Mouse (Mus musculus): ENCODE measurements around the gene Flot2. TPM values are rescaled to one million over a fixed set of nuclear protein-coding genes. Genes with fewer than 3 reads are reported as not detected.
A peak's percentile ranks its signal among the peaks of the same experiment; 100 is the strongest.

Flot2 gene
- polyA plus RNA-seq, 1 experiment from 2014 or later: 65.9 TPM

- no peaks in the 10 kb centered on the region for H3K27me3 ChIP-seq
- no peaks in the 10 kb centered on the region for H3K4me1 ChIP-seq
- 47% methylated on average over 2 of the region's 2 CpGs for WGBS
- no peak overlapping the region for H3K4me2 ChIP-seq
- no peak overlapping the region for H3K9ac ChIP-seq
- H3K4me3 ChIP-seq: no peak overlapping the region
- no peak overlapping the region for H3K27ac ChIP-seq
- no peaks in the 10 kb centered on the region for H3K9me3 ChIP-seq
- no peak for ATAC-seq (ENCODE audit: borderline replicate concordance, extremely low read depth, low FRiP score, low TSS enrichment)
- H3K36me3 ChIP-seq: no peaks in the 10 kb centered on the region
Measured at GRCm38 (mm10) chr11:78066641-78067040, 28.9 kb downstream of the Flot2 start.

DNA sequence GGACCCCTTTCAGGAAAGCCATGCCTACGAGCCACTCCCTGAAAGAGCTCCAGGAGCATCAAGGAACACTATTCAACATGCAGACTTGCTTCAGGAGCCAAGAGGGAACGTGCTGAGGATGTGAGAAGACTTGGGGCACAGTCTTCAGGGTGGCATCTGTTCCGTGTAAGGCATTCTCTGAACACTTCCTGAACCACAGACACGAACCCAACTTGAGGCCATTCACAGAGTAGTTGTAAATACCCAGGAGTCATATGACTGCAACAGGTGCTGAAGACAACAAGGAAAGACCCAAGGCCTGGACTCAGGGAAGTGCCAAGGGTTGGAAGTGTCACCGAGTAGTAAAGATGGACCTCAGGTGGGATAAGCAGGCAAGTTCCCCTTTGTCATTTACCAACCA is 29.8 kb downstream of the Flot2 start:
- H3K27me3 ChIP-seq: no peaks in the 10 kb centered on the region
- H3K9ac ChIP-seq: no peak overlapping the region
- no peaks in the 10 kb centered on the region for H3K9me3 ChIP-seq
- no peak overlapping the region for H3K4me2 ChIP-seq
- no peak overlapping the region for H3K4me3 ChIP-seq
- H3K27ac ChIP-seq: no peak overlapping the region
- WGBS: 65% methylated on average over 5 of the region's 5 CpGs
- ATAC-seq (ENCODE audit: borderline replicate concordance, extremely low read depth, low FRiP score, low TSS enrichment): no peak
- H3K4me1 ChIP-seq: no peaks in the 10 kb centered on the region
- no peaks in the 10 kb centered on the region for H3K36me3 ChIP-seq

GRCm38 (mm10) chr11:78069130-78069529 is 31.4 kb downstream of the Flot2 start:
- WGBS: 70% methylated on average over 5 of the region's 5 CpGs

DNA sequence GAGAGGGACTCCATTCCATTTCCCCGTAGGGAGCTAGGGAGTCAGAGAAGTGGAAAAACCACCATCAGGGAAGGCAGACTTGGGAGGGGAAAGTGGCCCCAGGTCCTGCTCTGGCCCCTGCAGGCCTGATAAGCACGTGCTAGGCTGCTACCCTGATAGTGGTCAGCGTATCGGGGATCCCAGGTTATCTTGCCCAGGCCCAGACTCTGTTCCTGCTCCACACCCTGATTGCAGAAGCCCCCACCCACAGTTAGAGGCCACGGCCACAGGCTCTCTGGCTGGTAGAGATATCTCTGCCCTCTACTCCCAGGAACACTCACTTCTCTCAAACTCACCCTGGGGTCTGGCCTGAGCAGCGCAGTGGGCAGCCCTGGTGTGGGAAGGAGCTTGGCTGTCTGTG is 31.9 kb downstream of the Flot2 start:
- Histone ChIP-seq H3K4me1 (no peaks in the 10 kb centered on the region), H3K36me3 (peaks cover 15% of the 10 kb centered on the region), H3K4me2 (no peak overlapping the region), H3K9ac (no peak overlapping the region), H3K4me3 (no peak overlapping the region), H3K27ac (no peak overlapping the region), H3K27me3 (no peaks in the 10 kb centered on the region), H3K9me3 (no peaks in the 10 kb centered on the region)
- ATAC-seq (ENCODE audit: borderline replicate concordance, extremely low read depth, low FRiP score, low TSS enrichment): peak; percentile 52; the same call in 1 of the 2 replicates
- 79% methylated on average over 6 of the region's 6 CpGs for WGBS

More at GRCm38 (mm10) chr11:78069130-78069529, 31.4 kb downstream of the Flot2 start:
- Histone ChIP-seq H3K9ac (no peak overlapping the region), H3K9me3 (no peaks in the 10 kb centered on the region), H3K4me2 (no peak overlapping the region), H3K4me1 (no peaks in the 10 kb centered on the region), H3K27ac (no peak overlapping the region), H3K4me3 (no peak overlapping the region), H3K36me3 (peaks cover 9% of the 10 kb centered on the region), H3K27me3 (no peaks in the 10 kb centered on the region)
- ATAC-seq (ENCODE audit: borderline replicate concordance, extremely low read depth, low FRiP score, low TSS enrichment): no peak

GRCm38 (mm10) chr11:78071938-78072337 is 34.2 kb downstream of the Flot2 start:
- Histone ChIP-seq H3K27ac (no peak overlapping the region), H3K4me1 (no peaks in the 10 kb centered on the region), H3K4me2 (no peak overlapping the region), H3K36me3 (peaks cover 36% of the 10 kb centered on the region), H3K27me3 (no peaks in the 10 kb centered on the region), H3K9me3 (no peaks in the 10 kb centered on the region), H3K4me3 (no peak overlapping the region), H3K9ac (no peak overlapping the region)
- 77% methylated on average over 5 of the region's 5 CpGs for WGBS
- no peak for ATAC-seq (ENCODE audit: borderline replicate concordance, extremely low read depth, low FRiP score, low TSS enrichment)

DNA sequence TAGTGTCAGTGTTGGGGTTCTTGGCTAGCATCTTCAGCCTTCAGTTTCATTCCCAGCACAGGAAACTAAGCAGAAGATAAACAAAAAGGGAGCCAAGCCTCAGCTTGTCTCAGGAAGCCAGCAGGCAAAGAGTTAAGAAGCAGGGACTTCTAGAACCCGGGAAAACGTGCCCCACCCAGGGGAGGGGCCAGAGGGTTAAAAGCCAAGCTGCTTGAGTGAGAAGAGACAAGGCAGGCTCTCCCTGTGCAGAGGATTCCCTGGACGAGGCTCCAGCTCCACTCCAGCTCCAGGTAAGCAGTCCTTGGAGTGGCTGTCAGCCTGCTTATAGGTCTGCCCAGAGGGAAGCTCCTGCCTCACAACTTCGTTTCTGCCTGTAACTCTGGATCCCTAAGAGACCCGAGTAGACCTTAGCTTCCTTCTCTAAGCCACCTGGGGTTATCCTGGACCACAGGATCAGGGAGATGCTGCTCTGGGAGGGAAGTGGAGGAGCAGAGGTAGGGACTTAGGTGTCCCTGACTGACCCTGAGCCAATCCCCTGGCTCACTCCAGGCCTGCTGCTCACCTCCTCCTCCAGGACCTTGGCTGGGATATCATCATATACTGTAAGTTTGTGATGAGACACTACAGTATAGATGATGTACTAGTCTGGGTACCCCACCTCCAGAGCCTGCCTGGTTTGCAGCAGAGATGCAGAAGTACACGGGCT is 34.8 kb downstream of the Flot2 start:
- ATAC-seq (ENCODE audit: borderline replicate concordance, extremely low read depth, low FRiP score, low TSS enrichment): peak; percentile 47; the same call in 1 of the 2 replicates
- WGBS: 24% methylated on average over 6 of the region's 6 CpGs
- H3K4me2 ChIP-seq: no peak overlapping the region

GRCm38 (mm10) chr11:78073577-78074276 is 36.0 kb downstream of the Flot2 start:
- Histone ChIP-seq H3K9ac (no peak overlapping the region), H3K4me3 (no peak overlapping the region), H3K4me2 (no peak overlapping the region), H3K27ac (no peak overlapping the region), H3K27me3 (no peaks in the 10 kb centered on the region), H3K4me1 (no peaks in the 10 kb centered on the region), H3K36me3 (peaks cover 47% of the 10 kb centered on the region), H3K9me3 (no peaks in the 10 kb centered on the region)
- ATAC-seq (ENCODE audit: borderline replicate concordance, extremely low read depth, low FRiP score, low TSS enrichment): no peak; the same call in 1 of the 2 replicates
- 94% methylated on average over 9 of the region's 9 CpGs for WGBS

More for the DNA sequence above, 34.8 kb downstream of the Flot2 start:
- H3K4me3 ChIP-seq: no peak overlapping the region
- H3K9ac ChIP-seq: no peak overlapping the region
- H3K9me3 ChIP-seq: no peaks in the 10 kb centered on the region
- no peaks in the 10 kb centered on the region for H3K27me3 ChIP-seq
- H3K27ac ChIP-seq: no peak overlapping the region
- peaks cover 41% of the 10 kb centered on the region for H3K36me3 ChIP-seq
- H3K4me1 ChIP-seq: no peaks in the 10 kb centered on the region

DNA sequence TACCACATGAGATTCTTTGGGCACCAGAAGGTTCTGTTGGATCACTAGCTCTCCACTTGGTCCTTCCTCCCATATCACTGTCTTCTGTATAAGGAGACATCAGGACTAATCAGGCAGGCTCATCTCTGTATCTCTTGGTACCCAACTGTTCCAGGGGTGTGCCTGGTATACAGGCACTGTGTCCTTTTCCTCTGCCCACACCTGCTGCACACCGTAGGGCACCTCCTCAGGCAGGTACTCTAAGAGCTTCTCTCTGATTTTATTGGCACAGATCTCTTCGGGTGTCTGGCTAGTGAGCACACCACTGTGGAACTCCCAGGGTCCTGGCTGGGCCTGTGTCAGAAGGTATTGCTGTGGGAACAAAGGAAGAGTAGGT is 36.5 kb downstream of the Flot2 start:
- H3K4me3 ChIP-seq: no peak overlapping the region
- H3K4me2 ChIP-seq: no peak overlapping the region
- H3K36me3 ChIP-seq: peaks cover 47% of the 10 kb centered on the region
- H3K27ac ChIP-seq: no peak overlapping the region
- no peak overlapping the region for H3K9ac ChIP-seq
- H3K9me3 ChIP-seq: no peaks in the 10 kb centered on the region
- WGBS: 86% methylated on average over 2 of the region's 2 CpGs
- no peak; the same call in 1 of the 2 replicates for ATAC-seq (ENCODE audit: borderline replicate concordance, extremely low read depth, low FRiP score, low TSS enrichment)
- H3K27me3 ChIP-seq: no peaks in the 10 kb centered on the region
- peaks cover 5% of the 10 kb centered on the region; the same call in 1 of the 2 replicates for H3K4me1 ChIP-seq

DNA sequence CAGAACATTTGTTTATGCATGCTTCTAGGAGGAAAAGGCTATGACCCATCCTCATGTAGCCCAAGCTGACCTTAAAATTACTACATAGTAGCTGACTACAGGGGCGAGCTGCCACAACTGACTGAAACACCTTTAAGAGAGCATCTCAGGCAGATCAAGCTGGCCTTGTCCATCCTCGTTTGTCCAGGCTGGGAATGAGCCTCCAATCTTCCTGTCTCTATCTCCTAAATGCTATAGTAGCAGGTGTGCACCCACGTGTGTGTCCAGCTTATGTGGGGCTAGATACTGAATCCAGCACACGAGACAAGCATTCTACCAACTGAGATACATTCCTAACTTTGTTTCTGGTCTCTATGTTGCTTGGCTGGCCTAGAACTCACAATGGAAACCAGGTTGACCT is 36.9 kb downstream of the Flot2 start:
- Histone ChIP-seq H3K27me3 (no peaks in the 10 kb centered on the region), H3K4me2 (no peak overlapping the region), H3K4me1 (peaks cover 9% of the 10 kb centered on the region), H3K9ac (no peak overlapping the region), H3K4me3 (no peak overlapping the region), H3K36me3 (peaks cover 47% of the 10 kb centered on the region), H3K27ac (no peak overlapping the region), H3K9me3 (no peaks in the 10 kb centered on the region)
- WGBS: 87% methylated on average over 4 of the region's 4 CpGs
- no peak for ATAC-seq (ENCODE audit: borderline replicate concordance, extremely low read depth, low FRiP score, low TSS enrichment)

- Histone ChIP-seq H3K4me2 (peak within 1 kb of the TSS; percentile 71), H3K4me1 (peaks cover 15% of the 10 kb centered on the region), H3K27ac (peak within 1 kb of the TSS; percentile 54), H3K27me3 (no peaks in the 10 kb centered on the region), H3K4me3 (peak within 1 kb of the TSS; percentile 92), H3K36me3 (peaks cover 27% of the 10 kb centered on the region), H3K9ac (peak within 1 kb of the TSS; percentile 89), H3K9me3 (no peaks in the 10 kb centered on the region)
- peak; percentile 93 for ATAC-seq (ENCODE audit: borderline replicate concordance, extremely low read depth, low FRiP score, low TSS enrichment)
- under 1% methylated on average over 42 of the region's 42 CpGs for WGBS
Measured at GRCm38 (mm10) chr11:78079961-78080921, 42.5 kb downstream of the Flot2 start, which contains the start of gene Eral1. Gene Eral1 (minus strand): TSS chr11:78080383.

- Histone ChIP-seq H3K4me2 (no peak overlapping the region), H3K9ac (no peak overlapping the region), H3K4me3 (no peak overlapping the region), H3K9me3 (no peaks in the 10 kb centered on the region), H3K36me3 (no peaks in the 10 kb centered on the region), H3K4me1 (peaks cover 15% of the 10 kb centered on the region), H3K27ac (no peak overlapping the region), H3K27me3 (no peaks in the 10 kb centered on the region)
- no peak for ATAC-seq (ENCODE audit: borderline replicate concordance, extremely low read depth, low FRiP score, low TSS enrichment)
- WGBS: 11% methylated on average over 1 of the region's 1 CpGs
Measured at GRCm38 (mm10) chr11:78083595-78083994, 45.9 kb downstream of the Flot2 start.
